Mouse (Mus musculus) forebrain, embryonic 13.5 days (tissue): ENCODE measurements around the gene Cmtm5. TPM values are rescaled to one million over a fixed set of nuclear protein-coding genes. Genes with fewer than 3 reads are reported as not detected.
"Not testable (repeated sequence)": the region's sequence is repeated elsewhere in the genome, so short reads cannot be mapped to it uniquely, and the experiment has no call there.

Experiments used
- ATAC-seq: fragments of 200-750 bp; cut with Nextera tagmentation; 2 replicates; pipeline ENCODE4 v1.8.0; 2017
- H3K27ac ChIP-seq: fragments of 300-500 bp; sonication (generic); 2 replicates; pipeline ENCODE4 v1.5.1; 2015; ENCODE audit warnings: inconsistent platforms, mild to moderate bottlenecking, moderate library complexity
- H3K27me3 ChIP-seq: fragments of 300-500 bp; sonication (generic); 2 replicates; pipeline ENCODE4 v1.6.1; 2015; ENCODE audit warnings: mild to moderate bottlenecking, inconsistent platforms
- H3K36me3 ChIP-seq: fragments of 300-500 bp; sonication (generic); 2 replicates; pipeline ENCODE4 v1.6.1; 2015; ENCODE audit warnings: mild to moderate bottlenecking, inconsistent platforms; ENCODE audit not compliant: poor library complexity, severe bottlenecking
- H3K4me1 ChIP-seq: fragments of 300-500 bp; sonication (generic); 2 replicates; pipeline ENCODE4 v1.6.1; 2015; ENCODE audit warnings: inconsistent platforms
- H3K4me2 ChIP-seq: fragments of 300-500 bp; sonication (generic); 2 replicates; pipeline ENCODE4 v1.6.1; 2015; ENCODE audit warnings: inconsistent platforms, mild to moderate bottlenecking, moderate library complexity
- H3K4me3 ChIP-seq: fragments of 300-500 bp; sonication (generic); 2 replicates; pipeline ENCODE4 v1.5.1; 2015; ENCODE audit warnings: mild to moderate bottlenecking, inconsistent platforms
- H3K9ac ChIP-seq: fragments of 300-500 bp; sonication (generic); 2 replicates; pipeline ENCODE4 v1.6.1; 2015; ENCODE audit warnings: mild to moderate bottlenecking, inconsistent platforms
- H3K9me3 ChIP-seq: fragments of 300-500 bp; sonication (generic); replicated peaks from 2 replicates; pipeline ENCODE4 v1.6.1; 2016; ENCODE audit warnings: inconsistent platforms
- WGBS: fragments of 180-500 bp; shearing (Covaris S2); methylation state at CpG from one replicate; pipeline ENCODE4 v1.1.7; 2015; 5-methylcytosine and 5-hydroxymethylcytosine counted together
- polyA plus RNA-seq: library from polyadenylated mRNA; unstranded; fragments of >200 nt; fragmentation: Nextera tagmentation; extraction: Ambion mirVana; gene quantifications from 2 replicates; pipeline ENCODE4 v1.2.1, GENCODE M21; 2015

Gene Cmtm5
- polyA plus RNA-seq, 1 experiment from 2014 or later, result 0.85 TPM

DNA sequence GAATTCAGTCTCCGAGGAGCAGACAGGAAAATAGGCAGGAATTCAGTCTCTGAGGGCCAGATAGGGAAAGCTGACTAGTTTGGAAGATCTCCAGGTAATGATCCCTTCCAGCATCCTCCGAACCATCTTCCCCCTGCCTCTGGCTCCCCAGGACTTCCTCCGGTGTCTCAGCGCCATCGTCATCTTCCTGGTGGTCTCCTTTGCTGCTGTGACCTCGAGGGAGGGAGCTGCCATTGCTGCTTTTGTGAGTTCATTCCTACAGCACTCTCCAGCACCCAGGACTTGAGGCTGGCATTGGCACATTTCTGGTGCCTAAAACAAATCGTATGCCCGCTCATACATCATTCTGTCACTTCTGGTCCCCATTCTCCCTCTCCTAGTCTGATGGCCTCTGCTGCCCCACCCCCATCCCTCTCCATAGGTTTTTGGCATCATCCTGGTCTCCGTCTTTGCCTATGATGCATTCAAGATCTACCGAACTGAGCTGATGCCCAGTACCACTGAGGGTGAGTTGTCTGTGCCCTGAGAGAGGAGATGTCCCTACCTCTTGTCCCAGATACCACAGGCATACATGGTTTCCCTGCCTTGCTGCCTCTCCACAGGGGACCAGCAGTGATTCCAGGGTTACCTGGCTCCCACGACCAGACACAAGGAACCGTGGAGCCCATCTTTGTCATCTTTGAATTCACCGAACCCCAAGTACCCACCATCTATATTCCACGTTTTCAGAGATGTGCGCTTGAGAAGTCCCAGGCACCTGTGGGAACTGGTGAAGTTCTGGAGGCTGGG, 2.6 kb downstream of the Cmtm5 start:
- no peak overlapping the region for H3K4me2 ChIP-seq
- peaks cover 14% of the 10 kb centered on the region for H3K4me1 ChIP-seq
- H3K9me3 ChIP-seq, result no peaks in the 10 kb centered on the region
- 80% methylated on average over 15 of the region's 15 CpGs for WGBS
- no peaks in the 10 kb centered on the region for H3K36me3 ChIP-seq
- no peak overlapping the region for H3K27ac ChIP-seq
- H3K9ac ChIP-seq, result no peak overlapping the region
- H3K27me3 ChIP-seq, result no peaks in the 10 kb centered on the region
- ATAC-seq, result no peak
- H3K4me3 ChIP-seq, result no peak overlapping the region

DNA sequence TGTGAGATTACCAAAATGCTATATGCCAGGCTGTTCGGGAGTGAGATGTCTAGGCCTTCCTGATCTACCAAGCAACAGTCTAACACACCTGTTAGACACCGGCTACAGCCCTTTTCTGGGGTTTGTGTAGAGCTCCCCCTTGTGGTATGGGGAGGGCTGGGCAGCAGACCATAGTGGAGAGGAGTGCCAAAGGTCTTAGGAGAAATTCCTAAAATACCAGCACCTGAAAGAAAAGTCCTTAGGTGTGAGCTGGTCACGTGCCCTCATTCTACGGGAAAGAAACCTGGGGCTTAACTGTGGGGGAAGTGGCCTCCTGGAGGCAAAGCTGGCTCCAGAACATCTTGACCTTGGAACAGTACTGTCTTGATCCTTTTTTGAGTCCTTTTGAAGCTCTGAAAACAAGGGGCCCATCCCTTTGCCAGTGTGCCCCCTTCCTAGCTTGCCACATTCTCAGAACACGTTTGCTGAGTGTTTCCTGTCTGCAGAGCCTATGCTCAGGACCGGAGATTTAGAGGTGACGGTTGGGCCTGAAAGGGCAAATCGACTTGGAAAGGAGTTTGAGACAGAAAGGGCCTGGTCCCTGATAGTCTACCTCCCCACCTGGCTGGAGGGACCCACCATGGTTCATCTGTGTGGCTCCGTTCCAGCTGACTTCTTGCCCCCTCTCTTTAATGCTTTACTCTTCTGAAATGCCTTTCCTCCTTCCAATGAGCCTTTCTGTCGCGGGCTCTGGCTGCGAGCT, 3.5 kb downstream of the Cmtm5 start:
- H3K36me3 ChIP-seq, result no peaks in the 10 kb centered on the region
- no peaks in the 10 kb centered on the region for H3K27me3 ChIP-seq
- no peak overlapping the region for H3K4me2 ChIP-seq
- H3K4me3 ChIP-seq, result no peak overlapping the region
- ATAC-seq, result peak; percentile 41; the same call in 1 of the 2 replicates
- no peaks in the 10 kb centered on the region for H3K9me3 ChIP-seq
- WGBS, result 52% methylated on average over 12 of the region's 12 CpGs
- no peak overlapping the region for H3K9ac ChIP-seq
- no peak overlapping the region for H3K27ac ChIP-seq
- peaks cover 14% of the 10 kb centered on the region for H3K4me1 ChIP-seq

DNA sequence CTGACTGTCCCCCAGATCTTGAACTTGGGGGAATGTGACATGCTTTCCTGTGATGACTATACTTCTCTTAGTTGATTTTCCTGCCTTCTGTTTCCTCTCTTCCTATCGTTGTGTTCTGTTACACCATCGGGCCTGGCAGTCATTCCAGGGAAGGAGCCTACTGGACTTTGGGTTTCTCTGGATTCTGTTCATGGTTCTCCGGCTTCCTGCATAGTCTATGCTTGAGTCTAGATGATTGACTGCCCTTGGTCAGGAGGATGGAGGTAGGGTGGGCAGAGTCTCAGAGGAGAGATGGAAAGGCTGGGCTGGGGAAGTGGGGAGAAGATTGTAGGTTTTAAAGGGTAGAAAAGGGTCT, 4.1 kb downstream of the Cmtm5 start:
- H3K27me3 ChIP-seq, result no peaks in the 10 kb centered on the region
- peaks cover 14% of the 10 kb centered on the region for H3K4me1 ChIP-seq
- H3K4me3 ChIP-seq, result no peak overlapping the region
- 91% methylated on average over 3 of the region's 3 CpGs for WGBS
- no peak overlapping the region for H3K4me2 ChIP-seq
- no peaks in the 10 kb centered on the region for H3K9me3 ChIP-seq
- no peaks in the 10 kb centered on the region for H3K36me3 ChIP-seq
- no peak overlapping the region for H3K9ac ChIP-seq
- H3K27ac ChIP-seq, result no peak overlapping the region
- no peak for ATAC-seq

DNA sequence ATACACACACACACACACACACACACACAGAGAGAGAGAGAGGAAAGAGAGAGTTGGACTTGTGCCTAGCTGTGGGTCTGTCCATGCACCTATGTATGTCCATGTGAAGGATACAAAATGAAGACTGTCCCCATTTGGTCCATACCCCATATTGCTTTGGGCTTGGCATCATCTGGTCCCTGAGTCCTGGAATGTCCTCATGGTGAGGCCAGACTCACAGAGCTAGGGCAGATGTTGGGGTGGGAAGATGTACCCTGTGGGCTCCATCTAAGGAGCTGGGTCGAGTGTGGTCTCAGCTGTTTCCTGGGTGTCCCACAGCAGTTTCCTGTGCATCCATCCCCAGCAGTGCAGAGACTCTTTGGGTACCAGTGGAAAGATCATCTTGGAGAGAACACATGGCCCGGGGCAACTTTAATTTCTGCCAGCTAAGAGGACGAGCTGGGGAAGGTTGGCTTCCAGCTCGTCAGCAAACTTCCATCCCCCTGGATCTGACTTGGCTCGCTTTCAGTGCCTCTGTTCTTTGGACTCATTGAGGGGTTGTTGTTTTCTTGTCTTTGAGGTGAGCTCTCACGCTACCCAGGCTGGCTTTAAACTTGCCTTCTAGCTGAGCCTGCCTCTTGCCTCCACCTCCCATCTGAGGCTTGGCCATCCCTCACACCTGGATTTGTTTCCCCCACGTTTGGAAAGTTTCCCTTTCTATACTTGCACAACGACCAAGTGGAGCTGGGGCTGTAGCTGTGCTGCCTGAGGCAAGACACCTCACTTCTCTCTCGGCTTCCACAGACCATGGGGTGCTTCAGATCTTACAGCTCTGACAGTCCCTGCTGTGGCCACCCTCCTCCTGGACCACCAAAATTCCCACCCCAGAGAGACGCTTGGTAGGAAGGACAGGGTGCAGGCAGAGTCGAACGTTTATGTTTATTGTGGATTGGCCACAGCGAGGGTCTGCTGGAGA, 5.2 kb downstream of the Cmtm5 start:
- Histone ChIP-seq H3K27me3 (no peaks in the 10 kb centered on the region), H3K9ac (no peak overlapping the region), H3K4me2 (no peak overlapping the region), H3K36me3 (no peaks in the 10 kb centered on the region), H3K27ac (no peak overlapping the region), H3K9me3 (no peaks in the 10 kb centered on the region), H3K4me3 (no peak overlapping the region), H3K4me1 (peaks cover 4% of the 10 kb centered on the region; the same call in 1 of the 2 replicates)
- ATAC-seq, result no peak
- WGBS, result 66% methylated on average over 13 of the region's 13 CpGs

DNA sequence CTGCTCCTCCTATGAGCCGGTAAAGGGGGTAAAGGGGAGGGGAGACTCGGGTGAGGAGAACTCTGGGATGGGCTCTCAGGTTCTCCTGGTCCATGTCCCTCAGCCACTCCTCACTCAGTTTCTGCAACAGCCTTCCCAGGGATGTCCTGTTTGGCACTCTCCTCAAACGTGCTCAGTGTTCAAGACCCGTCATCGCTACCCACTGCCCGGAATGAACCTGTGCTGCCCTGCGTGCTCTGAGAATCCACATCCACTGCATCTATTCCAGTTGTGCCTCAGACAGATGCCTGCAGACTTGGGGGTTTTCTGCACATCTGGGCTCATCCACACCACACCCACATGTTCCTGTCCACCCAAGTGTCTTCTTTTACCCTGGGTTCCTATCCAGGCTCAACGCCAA, 6.4 kb downstream of the Cmtm5 start:
- no peak overlapping the region for H3K27ac ChIP-seq
- ATAC-seq, result no peak
- H3K9ac ChIP-seq, result no peak overlapping the region
- H3K36me3 ChIP-seq, result no peaks in the 10 kb centered on the region
- 93% methylated on average over 8 of the region's 8 CpGs for WGBS
- no peak overlapping the region for H3K4me2 ChIP-seq
- no peaks in the 10 kb centered on the region for H3K9me3 ChIP-seq
- no peak overlapping the region for H3K4me3 ChIP-seq
- no peaks in the 10 kb centered on the region for H3K4me1 ChIP-seq
- no peaks in the 10 kb centered on the region for H3K27me3 ChIP-seq

DNA sequence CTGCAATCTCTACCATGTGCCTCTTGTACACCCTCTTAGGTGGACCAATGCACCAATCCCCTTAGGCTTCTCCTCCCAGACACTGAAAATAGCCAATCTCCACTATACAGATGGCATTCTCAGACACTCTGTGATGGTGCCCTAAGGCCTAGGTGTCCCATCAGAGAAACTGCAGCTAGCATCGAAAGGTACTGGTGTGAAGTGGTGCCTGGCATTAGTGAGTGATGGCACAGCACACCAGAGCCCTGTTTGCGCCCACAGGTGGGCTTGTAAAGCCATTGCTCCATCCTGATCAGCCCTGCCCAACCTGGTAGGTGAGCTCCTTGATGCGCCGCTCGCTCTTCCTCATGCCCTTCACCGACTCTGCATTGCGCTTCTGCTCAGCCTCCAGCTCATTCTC, 7.9 kb downstream of the Cmtm5 start:
- ATAC-seq, result no peak
- no peak overlapping the region for H3K4me2 ChIP-seq
- no peaks in the 10 kb centered on the region for H3K36me3 ChIP-seq
- H3K4me3 ChIP-seq, result no peak overlapping the region
- H3K4me1 ChIP-seq, result no peaks in the 10 kb centered on the region
- 95% methylated on average over 7 of the region's 7 CpGs for WGBS
- H3K9me3 ChIP-seq, result no peaks in the 10 kb centered on the region
- H3K9ac ChIP-seq, result no peak overlapping the region
- H3K27ac ChIP-seq, result no peak overlapping the region
- no peaks in the 10 kb centered on the region for H3K27me3 ChIP-seq

DNA sequence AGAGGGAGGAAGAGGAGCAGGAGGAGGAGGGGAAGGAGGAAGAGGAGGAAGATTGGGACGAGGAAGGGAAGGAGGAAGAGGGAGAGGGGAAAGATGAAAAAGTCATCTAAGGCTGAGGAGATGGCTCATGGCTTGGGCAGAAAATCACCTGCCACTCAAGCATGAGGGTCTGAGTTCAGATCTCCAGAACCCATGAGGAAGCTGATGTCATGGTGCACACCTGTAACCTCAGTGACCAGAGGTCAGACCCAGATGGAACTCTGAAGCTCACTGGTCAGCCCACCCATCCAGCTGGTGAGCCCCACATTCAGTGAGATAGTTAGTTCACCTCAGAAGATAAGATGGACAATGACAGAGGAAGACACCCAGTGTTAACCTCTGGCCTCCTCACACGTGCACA, 8.9 kb downstream of the Cmtm5 start:
- H3K27ac ChIP-seq, result no peak overlapping the region
- H3K36me3 ChIP-seq, result no peaks in the 10 kb centered on the region
- H3K9me3 ChIP-seq, result no peaks in the 10 kb centered on the region
- H3K4me1 ChIP-seq, result no peaks in the 10 kb centered on the region
- H3K4me3 ChIP-seq, result no peak overlapping the region
- H3K4me2 ChIP-seq, result no peak overlapping the region
- no peaks in the 10 kb centered on the region for H3K27me3 ChIP-seq
- H3K9ac ChIP-seq, result no peak overlapping the region
- ATAC-seq, result no peak
- WGBS, result 66% methylated on average over 2 of the region's 2 CpGs

DNA sequence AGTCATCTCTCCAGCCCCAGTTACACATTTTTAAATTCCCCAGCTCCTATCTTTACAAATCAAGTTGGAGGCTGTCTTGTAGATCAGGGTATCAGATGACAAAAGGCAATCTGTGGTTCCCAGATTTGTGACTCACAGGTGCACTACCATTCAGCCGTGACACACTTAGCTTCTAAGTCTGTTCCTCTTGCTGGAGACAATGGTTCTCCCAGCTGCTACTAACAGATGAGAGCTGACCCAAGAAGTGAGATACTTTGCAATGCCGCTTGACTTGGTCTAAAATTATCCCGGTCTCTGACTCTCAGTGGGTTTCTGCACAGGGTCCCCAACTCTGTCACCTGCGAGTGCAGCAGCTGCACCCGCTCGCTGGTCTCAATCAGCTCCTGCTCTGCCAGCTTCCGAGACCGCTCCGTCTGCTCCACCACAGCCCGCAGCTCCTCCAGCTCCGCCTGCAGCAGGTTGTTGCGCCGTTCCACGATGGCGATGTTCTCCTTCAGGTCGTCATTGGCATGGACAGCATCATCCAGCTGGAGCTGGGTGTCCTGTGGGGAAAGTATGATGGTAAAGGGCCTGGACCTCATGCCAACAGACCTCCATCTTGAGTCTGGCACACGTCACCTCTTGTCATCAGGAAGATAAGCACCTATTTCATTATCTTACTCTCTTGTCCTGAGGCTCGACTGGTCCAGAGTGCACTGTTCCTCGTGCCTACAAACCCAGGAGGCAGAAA, 10.1 kb downstream of the Cmtm5 start:
- Histone ChIP-seq H3K36me3 (no peaks in the 10 kb centered on the region), H3K4me2 (no peak overlapping the region), H3K27ac (no peak overlapping the region), H3K9me3 (no peaks in the 10 kb centered on the region), H3K9ac (no peak overlapping the region), H3K27me3 (no peaks in the 10 kb centered on the region), H3K4me1 (no peaks in the 10 kb centered on the region), H3K4me3 (no peak overlapping the region)
- no peak for ATAC-seq
- 86% methylated on average over 19 of the region's 19 CpGs for WGBS

DNA sequence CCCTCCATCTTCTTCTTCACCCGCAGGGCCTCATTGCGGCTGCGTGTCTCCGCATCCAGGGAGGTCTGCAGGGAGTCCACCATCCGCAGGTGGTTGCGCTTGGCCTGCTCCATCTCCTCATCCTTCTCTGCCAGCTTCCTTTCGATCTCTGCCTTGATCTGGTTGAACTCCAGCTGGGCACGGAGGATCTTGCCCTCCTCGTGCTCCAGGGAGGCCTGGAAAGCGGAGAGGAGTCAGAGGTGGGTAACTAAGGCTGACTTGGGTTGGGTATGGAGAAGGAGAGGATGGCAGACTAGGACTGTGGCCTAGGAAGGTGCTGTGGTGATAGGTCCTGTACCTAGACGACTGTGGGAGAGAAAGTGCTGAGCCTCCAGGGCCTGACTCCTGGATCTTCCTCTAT, 10.9 kb downstream of the Cmtm5 start:
- H3K27ac ChIP-seq, ATAC-seq, H3K27me3 ChIP-seq, H3K9me3 ChIP-seq, H3K36me3 ChIP-seq, H3K4me1 ChIP-seq, H3K9ac ChIP-seq, H3K4me2 ChIP-seq, H3K4me3 ChIP-seq: not testable (repeated sequence)
- 88% methylated on average over 11 of the region's 11 CpGs for WGBS

DNA sequence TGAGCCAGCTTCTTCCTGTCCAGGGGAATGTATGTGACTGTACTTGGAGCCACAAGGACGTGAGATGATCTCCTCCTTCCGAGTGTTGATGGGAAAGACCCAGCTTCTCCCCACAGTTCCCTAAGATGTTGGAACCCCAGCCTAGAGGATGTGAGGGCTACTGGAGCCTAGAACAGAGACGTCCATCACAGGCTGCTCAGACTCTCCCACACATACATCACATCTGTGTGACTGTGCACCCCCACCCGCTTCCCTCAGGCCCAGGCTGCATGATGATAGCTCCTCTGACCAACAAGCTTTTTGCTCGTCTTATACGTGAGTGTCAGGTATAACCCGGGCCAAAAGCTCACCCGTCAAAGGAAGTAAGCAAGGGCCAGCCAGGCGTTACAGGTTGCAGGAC, 12.7 kb downstream of the Cmtm5 start:
- Histone ChIP-seq H3K9ac (no peak overlapping the region), H3K27ac (no peak overlapping the region), H3K4me2 (no peak overlapping the region), H3K9me3 (no peaks in the 10 kb centered on the region), H3K27me3 (no peaks in the 10 kb centered on the region), H3K4me1 (no peaks in the 10 kb centered on the region), H3K36me3 (no peaks in the 10 kb centered on the region), H3K4me3 (no peak overlapping the region)
- WGBS, result 90% methylated on average over 9 of the region's 9 CpGs
- no peak for ATAC-seq

DNA sequence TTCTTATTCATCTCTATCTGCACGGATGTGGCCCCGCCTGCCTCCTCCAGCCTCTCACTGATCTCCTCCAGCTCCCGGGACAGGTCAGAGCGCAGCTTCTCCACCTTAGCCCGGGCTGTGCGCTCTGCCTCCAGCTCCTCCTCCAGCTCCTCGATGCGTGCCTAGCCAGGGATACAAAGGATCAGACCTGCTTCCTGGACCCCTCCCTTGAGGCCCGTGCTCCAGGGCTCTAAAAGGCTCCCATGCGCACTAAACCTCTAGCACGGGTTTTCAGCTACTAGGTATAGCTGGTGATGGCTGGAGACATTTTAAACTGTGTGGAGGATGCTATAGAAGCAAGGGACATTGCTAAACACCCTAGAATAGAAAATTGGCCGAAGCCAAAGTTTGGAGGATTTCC, 14.4 kb downstream of the Cmtm5 start:
- H3K27me3 ChIP-seq, result no peaks in the 10 kb centered on the region
- ATAC-seq, result no peak
- 65% methylated on average over 12 of the region's 12 CpGs for WGBS
- H3K4me2 ChIP-seq, result no peak overlapping the region
- no peak overlapping the region for H3K27ac ChIP-seq
- H3K4me1 ChIP-seq, result no peaks in the 10 kb centered on the region
- no peaks in the 10 kb centered on the region for H3K36me3 ChIP-seq
- H3K4me3 ChIP-seq, result no peak overlapping the region
- no peak overlapping the region for H3K9ac ChIP-seq
- no peaks in the 10 kb centered on the region for H3K9me3 ChIP-seq
